Mouse (Mus musculus): Measurements from ENCODE around the gene Ywhaq. TPM values are rescaled to one million over a fixed set of nuclear protein-coding genes. Genes with fewer than 3 reads are reported as not detected.

Ywhaq gene
- polyA plus RNA-seq, 1 experiment = 156 TPM

GRCm38 (mm10) chr12:21451752-21452151 lies 34.3 kb upstream of the Ywhaq start:
- no peaks in the 10 kb centered on the region for H3K79me2 ChIP-seq (ENCODE audit: control insufficient read depth, insufficient read depth)

GRCm38 (mm10) chr12:21451351-21451750 lies 33.9 kb upstream of the Ywhaq start:
- Histone ChIP-seq H3K4me3 (no peak overlapping the region), H3K27me3 (ENCODE audit: control insufficient read depth, insufficient read depth, insufficient read length) (no peaks in the 10 kb centered on the region), H3K36me3 (ENCODE audit: control insufficient read depth, insufficient read depth) (no peaks in the 10 kb centered on the region), H3K79me2 (ENCODE audit: control insufficient read depth, insufficient read depth) (no peaks in the 10 kb centered on the region), H3ac (ENCODE audit: control insufficient read depth, insufficient read length) (no peak overlapping the region), H3K4me2 (ENCODE audit: low read depth) (no peak overlapping the region)
- TF ChIP-seq SRF (IDR thresholded peaks at IDR 0.05; ENCODE audit: control insufficient read depth, insufficient read length, low read depth) (no peak), POLR2AphosphoS2 (IDR thresholded peaks at IDR 0.05; ENCODE audit: insufficient read length, low read depth) (no peak), MYOD1 (IDR thresholded peaks at IDR 0.05; ENCODE audit: control insufficient read depth in 1 of 3, insufficient read length in 2 of 3, low read depth in 2 of 3) (no peak), TCF12 (IDR thresholded peaks at IDR 0.05; ENCODE audit: insufficient read depth, poor library complexity, severe bottlenecking) (no peak), MYOG (IDR thresholded peaks at IDR 0.05; ENCODE audit: control insufficient read depth in 1 of 3, insufficient read depth in 1 of 3, insufficient read length in 2 of 3, low read depth in 2 of 3) (no peak), E2F4 (IDR thresholded peaks at IDR 0.05; ENCODE audit: insufficient read depth) (no peak), POLR2A (IDR thresholded peaks at IDR 0.05; ENCODE audit: insufficient read length, low read depth) (no peak), MAX (IDR thresholded peaks at IDR 0.05; ENCODE audit: low read depth) (no peak), CEBPB (IDR thresholded peaks at IDR 0.05; ENCODE audit: insufficient read depth, poor library complexity, severe bottlenecking) (no peak), TCF3 (IDR thresholded peaks at IDR 0.05; ENCODE audit: insufficient read length, low read depth) (no peak), USF1 (IDR thresholded peaks at IDR 0.05; ENCODE audit: low read depth) (no peak), REST (IDR thresholded peaks at IDR 0.05; ENCODE audit: insufficient read depth, insufficient read length) (no peak)

More at GRCm38 (mm10) chr12:21451752-21452151, 34.3 kb upstream of the Ywhaq start:
- TF ChIP-seq USF1 (IDR thresholded peaks at IDR 0.05; ENCODE audit: low read depth) (no peak), MAX (IDR thresholded peaks at IDR 0.05; ENCODE audit: low read depth) (no peak), MYOD1 (IDR thresholded peaks at IDR 0.05; ENCODE audit: control insufficient read depth in 1 of 3, insufficient read length in 2 of 3, low read depth in 2 of 3) (peak in 1 of 3 experiments; percentile 54), TCF12 (IDR thresholded peaks at IDR 0.05; ENCODE audit: insufficient read depth, poor library complexity, severe bottlenecking) (no peak), TCF3 (IDR thresholded peaks at IDR 0.05; ENCODE audit: insufficient read length, low read depth) (no peak)
- Histone ChIP-seq H3K36me3 (ENCODE audit: control insufficient read depth, insufficient read depth) (no peaks in the 10 kb centered on the region), H3K4me2 (ENCODE audit: low read depth) (no peak overlapping the region), H3K27me3 (ENCODE audit: control insufficient read depth, insufficient read depth, insufficient read length) (no peaks in the 10 kb centered on the region), H3K4me3 (no peak overlapping the region), H3ac (ENCODE audit: control insufficient read depth, insufficient read length) (no peak overlapping the region)

GRCm38 (mm10) chr12:21443783-21444182 lies 26.3 kb upstream of the Ywhaq start:
- H3K36me3 ChIP-seq (ENCODE audit: control insufficient read depth, insufficient read depth) = no peaks in the 10 kb centered on the region
- H3K4me2 ChIP-seq (ENCODE audit: low read depth) = no peak overlapping the region
- no peak for TF ChIP-seq SRF (IDR thresholded peaks at IDR 0.05; ENCODE audit: control insufficient read depth, insufficient read length, low read depth)
- TF ChIP-seq TCF3 (IDR thresholded peaks at IDR 0.05; ENCODE audit: insufficient read length, low read depth) = no peak
- no peak for TF ChIP-seq POLR2AphosphoS2 (IDR thresholded peaks at IDR 0.05; ENCODE audit: insufficient read length, low read depth)
- no peak for TF ChIP-seq POLR2A (IDR thresholded peaks at IDR 0.05; ENCODE audit: insufficient read length, low read depth)
- TF ChIP-seq CEBPB (IDR thresholded peaks at IDR 0.05; ENCODE audit: insufficient read depth, poor library complexity, severe bottlenecking) = no peak
- no peak for TF ChIP-seq REST (IDR thresholded peaks at IDR 0.05; ENCODE audit: insufficient read depth, insufficient read length)
- TF ChIP-seq MYOG (IDR thresholded peaks at IDR 0.05; ENCODE audit: control insufficient read depth in 1 of 3, insufficient read depth in 1 of 3, insufficient read length in 2 of 3, low read depth in 2 of 3) = no peak
- TF ChIP-seq MYOD1 (IDR thresholded peaks at IDR 0.05; ENCODE audit: control insufficient read depth in 1 of 3, insufficient read length in 2 of 3, low read depth in 2 of 3) = no peak
- TF ChIP-seq E2F4 (IDR thresholded peaks at IDR 0.05; ENCODE audit: insufficient read depth) = no peak
- TF ChIP-seq MAX (IDR thresholded peaks at IDR 0.05; ENCODE audit: low read depth) = no peak
- TF ChIP-seq USF1 (IDR thresholded peaks at IDR 0.05; ENCODE audit: low read depth) = no peak
- TF ChIP-seq TCF12 (IDR thresholded peaks at IDR 0.05; ENCODE audit: insufficient read depth, poor library complexity, severe bottlenecking) = no peak
- H3ac ChIP-seq (ENCODE audit: control insufficient read depth, insufficient read length) = no peak overlapping the region
- H3K27me3 ChIP-seq (ENCODE audit: control insufficient read depth, insufficient read depth, insufficient read length) = no peaks in the 10 kb centered on the region
- H3K79me2 ChIP-seq (ENCODE audit: control insufficient read depth, insufficient read depth) = no peaks in the 10 kb centered on the region
- H3K4me3 ChIP-seq = no peak overlapping the region

DNA sequence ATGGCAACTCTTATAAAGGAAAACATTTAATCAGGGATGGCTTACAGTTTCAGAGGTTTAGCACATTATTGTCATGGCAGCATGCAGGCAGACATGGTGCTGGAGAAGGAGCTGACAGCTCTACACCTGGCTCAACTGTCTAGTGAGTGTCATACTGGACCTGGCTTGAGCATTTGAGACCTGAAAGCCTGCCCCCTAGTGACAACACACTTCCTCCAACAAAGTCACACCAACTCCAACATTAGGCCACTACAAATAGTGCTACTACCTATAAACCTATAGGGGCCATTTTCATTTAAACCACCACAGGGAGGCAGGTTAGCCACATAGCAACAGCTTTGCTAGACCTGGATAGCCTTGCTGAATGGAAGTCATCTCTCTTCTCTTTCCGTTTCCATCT lies 24.4 kb upstream of the Ywhaq start:
- no peak overlapping the region for H3K4me2 ChIP-seq (ENCODE audit: low read depth)
- no peak for TF ChIP-seq CEBPB (IDR thresholded peaks at IDR 0.05; ENCODE audit: insufficient read depth, poor library complexity, severe bottlenecking)
- TF ChIP-seq POLR2AphosphoS2 (IDR thresholded peaks at IDR 0.05; ENCODE audit: insufficient read length, low read depth) = no peak
- TF ChIP-seq MYOG (IDR thresholded peaks at IDR 0.05; ENCODE audit: control insufficient read depth in 1 of 3, insufficient read depth in 1 of 3, insufficient read length in 2 of 3, low read depth in 2 of 3) = no peak
- TF ChIP-seq TCF12 (IDR thresholded peaks at IDR 0.05; ENCODE audit: insufficient read depth, poor library complexity, severe bottlenecking) = no peak
- no peak for TF ChIP-seq SRF (IDR thresholded peaks at IDR 0.05; ENCODE audit: control insufficient read depth, insufficient read length, low read depth)
- TF ChIP-seq REST (IDR thresholded peaks at IDR 0.05; ENCODE audit: insufficient read depth, insufficient read length) = no peak
- no peak for TF ChIP-seq E2F4 (IDR thresholded peaks at IDR 0.05; ENCODE audit: insufficient read depth)
- no peak for TF ChIP-seq USF1 (IDR thresholded peaks at IDR 0.05; ENCODE audit: low read depth)
- no peaks in the 10 kb centered on the region for H3K27me3 ChIP-seq (ENCODE audit: control insufficient read depth, insufficient read depth, insufficient read length)
- H3K36me3 ChIP-seq (ENCODE audit: control insufficient read depth, insufficient read depth) = no peaks in the 10 kb centered on the region
- H3ac ChIP-seq (ENCODE audit: control insufficient read depth, insufficient read length) = no peak overlapping the region
- no peak overlapping the region for H3K4me3 ChIP-seq
- no peaks in the 10 kb centered on the region for H3K79me2 ChIP-seq (ENCODE audit: control insufficient read depth, insufficient read depth)

DNA sequence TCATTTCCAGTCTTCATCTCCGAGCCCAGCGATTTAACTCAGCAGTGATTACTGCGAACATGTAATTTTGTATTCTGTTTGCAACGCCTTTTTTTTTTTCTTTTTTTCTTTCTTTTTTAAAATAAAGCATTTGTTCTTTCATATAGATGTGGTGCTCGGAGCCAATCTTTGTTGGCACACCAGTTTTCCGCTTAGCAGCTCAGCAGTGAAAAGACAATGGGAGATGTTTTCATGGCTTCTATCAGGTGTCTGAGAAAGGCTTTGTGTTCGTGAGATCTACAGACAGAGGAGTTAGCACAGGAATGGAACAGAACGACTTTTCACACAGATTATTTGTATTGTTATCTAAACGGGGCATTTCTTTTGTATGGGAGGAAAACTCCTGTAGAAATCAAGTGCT lies 22.0 kb upstream of the Ywhaq start:
- TF ChIP-seq MYOD1 (IDR thresholded peaks at IDR 0.05; ENCODE audit: control insufficient read depth in 1 of 3, insufficient read length in 2 of 3, low read depth in 2 of 3) (no peak), CEBPB (IDR thresholded peaks at IDR 0.05; ENCODE audit: insufficient read depth, poor library complexity, severe bottlenecking) (no peak), MYOG (IDR thresholded peaks at IDR 0.05; ENCODE audit: control insufficient read depth in 1 of 3, insufficient read depth in 1 of 3, insufficient read length in 2 of 3, low read depth in 2 of 3) (no peak), E2F4 (IDR thresholded peaks at IDR 0.05; ENCODE audit: insufficient read depth) (no peak), POLR2AphosphoS2 (IDR thresholded peaks at IDR 0.05; ENCODE audit: insufficient read length, low read depth) (no peak), TCF12 (IDR thresholded peaks at IDR 0.05; ENCODE audit: insufficient read depth, poor library complexity, severe bottlenecking) (no peak), TCF3 (IDR thresholded peaks at IDR 0.05; ENCODE audit: insufficient read length, low read depth) (no peak), SRF (IDR thresholded peaks at IDR 0.05; ENCODE audit: control insufficient read depth, insufficient read length, low read depth) (no peak), POLR2A (IDR thresholded peaks at IDR 0.05; ENCODE audit: insufficient read length, low read depth) (no peak), USF1 (IDR thresholded peaks at IDR 0.05; ENCODE audit: low read depth) (no peak)
- Histone ChIP-seq H3K79me2 (ENCODE audit: control insufficient read depth, insufficient read depth) (no peaks in the 10 kb centered on the region), H3ac (ENCODE audit: control insufficient read depth, insufficient read length) (no peak overlapping the region), H3K27me3 (ENCODE audit: control insufficient read depth, insufficient read depth, insufficient read length) (no peaks in the 10 kb centered on the region), H3K4me2 (ENCODE audit: low read depth) (no peak overlapping the region), H3K36me3 (ENCODE audit: control insufficient read depth, insufficient read depth) (no peaks in the 10 kb centered on the region), H3K4me3 (no peak overlapping the region)

Measured in myocyte (in vitro differentiated cells).